Mouse (Mus musculus) liver, embryonic 11.5 days (tissue): ENCODE results near the gene Il20. TPM values are rescaled to one million over a fixed set of nuclear protein-coding genes. Genes with fewer than 3 reads are reported as not detected.

Experiments used
- ATAC-seq: fragments of 200-750 bp; cut with Nextera tagmentation; replicated peaks from 2 replicates; pipeline ENCODE4 v1.8.0; 2017; ENCODE audit warnings: moderate number of reproducible peaks, mild to moderate bottlenecking, moderate TSS enrichment, moderate library complexity; ENCODE audit not compliant: low FRiP score
- DNase-seq: peaks from one replicate; pipeline ENCODE4 v3.0.0-alpha.2; 2017; ENCODE audit warnings: low spot score
- H3K27ac ChIP-seq: fragments of 300-500 bp; sonication (generic); 2 replicates; pipeline ENCODE4 v1.5.1; 2014; ENCODE audit warnings: mild to moderate bottlenecking, low read depth, low read length, control low read depth
- H3K27me3 ChIP-seq: fragments of 300-500 bp; sonication (generic); replicated peaks from 2 replicates; pipeline ENCODE4 v1.6.1; 2014; ENCODE audit warnings: low read length, mixed read lengths; ENCODE audit not compliant: control insufficient read depth, insufficient read depth
- H3K36me3 ChIP-seq: fragments of 300-500 bp; sonication (generic); 2 replicates; pipeline ENCODE4 v1.6.1; 2014; ENCODE audit warnings: mild to moderate bottlenecking, low read length, moderate library complexity, mixed read lengths; ENCODE audit not compliant: control insufficient read depth, insufficient read depth
- H3K4me1 ChIP-seq: fragments of 300-500 bp; sonication (generic); replicated peaks from 2 replicates; pipeline ENCODE4 v1.6.1; 2014; ENCODE audit warnings: low read length, mixed read lengths; ENCODE audit not compliant: control insufficient read depth, insufficient read depth
- H3K4me2 ChIP-seq: fragments of 300-500 bp; sonication (generic); 2 replicates; pipeline ENCODE4 v1.6.1; 2014; ENCODE audit warnings: mild to moderate bottlenecking, control low read depth, moderate library complexity
- H3K4me3 ChIP-seq: fragments of 300-500 bp; sonication (generic); 2 replicates; pipeline ENCODE4 v1.5.1; 2014; ENCODE audit warnings: low read depth, low read length, control low read depth
- H3K9ac ChIP-seq: fragments of 300-500 bp; sonication (generic); 2 replicates; pipeline ENCODE4 v1.6.1; 2014; ENCODE audit warnings: low read depth, low read length, control low read depth
- H3K9me3 ChIP-seq: fragments of 300-500 bp; sonication (generic); 2 replicates; pipeline ENCODE4 v1.6.1; 2016; ENCODE audit warnings: low read length, inconsistent platforms, mixed read lengths; ENCODE audit not compliant: control insufficient read depth
- WGBS: fragments of 180-500 bp; shearing (Covaris S2); extraction: QIAGEN DNeasy Blood & Tissue Kit; methylation state at CpG from one replicate; pipeline ENCODE4 v1.1.7; 2014; 5-methylcytosine and 5-hydroxymethylcytosine counted together
- polyA plus RNA-seq: library from polyadenylated mRNA; unstranded; fragments of >200 nt; fragmentation: Nextera tagmentation; extraction: Ambion mirVana; gene quantifications from 2 replicates; pipeline ENCODE4 v1.2.1, GENCODE M21; 2014

Gene Il20
- polyA plus RNA-seq, 1 experiment from 2014 or later, result not detected

GRCm38 (mm10) chr1:130902505-130902904 lies 8.7 kb downstream of the Il20 start:
- Histone ChIP-seq H3K9ac (no peak overlapping the region), H3K9me3 (no peaks in the 10 kb centered on the region), H3K27ac (no peak overlapping the region), H3K4me2 (no peak overlapping the region), H3K4me1 (no peaks in the 10 kb centered on the region), H3K27me3 (no peaks in the 10 kb centered on the region), H3K36me3 (no peaks in the 10 kb centered on the region), H3K4me3 (no peak overlapping the region)
- ATAC-seq, result no peak
- WGBS, result 71% methylated on average over 7 of the region's 7 CpGs
- no peak for DNase-seq

GRCm38 (mm10) chr1:130894468-130894867 lies 16.8 kb downstream of the Il20 start:
- WGBS, result 58% methylated on average over 6 of the region's 6 CpGs
- no peak overlapping the region for H3K27ac ChIP-seq
- H3K36me3 ChIP-seq, result no peaks in the 10 kb centered on the region
- no peaks in the 10 kb centered on the region; the same call in 1 of the 2 replicates for H3K27me3 ChIP-seq
- no peak for ATAC-seq
- no peak overlapping the region for H3K4me2 ChIP-seq
- no peak overlapping the region for H3K4me3 ChIP-seq
- H3K9me3 ChIP-seq, result no peaks in the 10 kb centered on the region
- H3K9ac ChIP-seq, result no peak overlapping the region
- DNase-seq, result no peak
- no peaks in the 10 kb centered on the region for H3K4me1 ChIP-seq

- no peaks in the 10 kb centered on the region for H3K9me3 ChIP-seq
- DNase-seq, result no peak
Observed at GRCm38 (mm10) chr1:130893329-130894040, 17.8 kb downstream of the Il20 start.

GRCm38 (mm10) chr1:130892446-130892845 lies 18.8 kb downstream of the Il20 start:
- WGBS, result 58% methylated on average over 1 of the region's 1 CpGs
- H3K4me3 ChIP-seq, result no peak overlapping the region
- H3K4me1 ChIP-seq, result no peaks in the 10 kb centered on the region
- no peaks in the 10 kb centered on the region for H3K36me3 ChIP-seq
- H3K27ac ChIP-seq, result no peak overlapping the region
- H3K27me3 ChIP-seq, result no peaks in the 10 kb centered on the region; the same call in 1 of the 2 replicates
- H3K4me2 ChIP-seq, result no peak overlapping the region
- no peak for ATAC-seq
- no peaks in the 10 kb centered on the region for H3K9me3 ChIP-seq
- DNase-seq, result no peak
- no peak overlapping the region for H3K9ac ChIP-seq

More at GRCm38 (mm10) chr1:130893329-130894040, 17.8 kb downstream of the Il20 start:
- no peaks in the 10 kb centered on the region; the same call in 1 of the 2 replicates for H3K27me3 ChIP-seq
- ATAC-seq, result no peak
- H3K9ac ChIP-seq, result no peak overlapping the region
- no peak overlapping the region for H3K27ac ChIP-seq
- WGBS, result 77% methylated on average over 9 of the region's 9 CpGs
- no peaks in the 10 kb centered on the region for H3K36me3 ChIP-seq
- H3K4me1 ChIP-seq, result no peaks in the 10 kb centered on the region
- H3K4me2 ChIP-seq, result no peak overlapping the region
- H3K4me3 ChIP-seq, result no peak overlapping the region

- Histone ChIP-seq H3K27ac (no peak within 1 kb of the TSS), H3K9me3 (no peaks in the 10 kb centered on the region), H3K4me2 (no peak within 1 kb of the TSS), H3K4me3 (no peak within 1 kb of the TSS), H3K27me3 (0 out of 2 replicates have a peak, but pooled peaks cover 3% of the 10 kb centered on the region), H3K36me3 (no peaks in the 10 kb centered on the region), H3K9ac (no peak within 1 kb of the TSS), H3K4me1 (no peaks in the 10 kb centered on the region)
- no peak for ATAC-seq
- DNase-seq, result no peak
Observed at GRCm38 (mm10) chr1:130887354-130887753, 23.9 kb downstream of the Il20 start, which contains the start of gene Il24. TSS of gene Il24 (minus strand) at chr1:130887454.

- H3K9ac ChIP-seq, result no peak overlapping the region
- DNase-seq (no peak), ATAC-seq (no peak)
- H3K36me3 ChIP-seq, result no peaks in the 10 kb centered on the region
- no peaks in the 10 kb centered on the region for H3K4me1 ChIP-seq
- no peak overlapping the region for H3K27ac ChIP-seq
- H3K9me3 ChIP-seq, result no peaks in the 10 kb centered on the region
- no peak overlapping the region for H3K4me3 ChIP-seq
- 75% methylated on average over 4 of the region's 4 CpGs for WGBS
- H3K4me2 ChIP-seq, result no peak overlapping the region
- peaks cover 19% of the 10 kb centered on the region for H3K27me3 ChIP-seq
Observed at GRCm38 (mm10) chr1:130883146-130883545, 28.1 kb downstream of the Il20 start.

- Histone ChIP-seq H3K9ac (no peak overlapping the region), H3K4me3 (no peak overlapping the region), H3K9me3 (no peaks in the 10 kb centered on the region), H3K27me3 (peaks cover 30% of the 10 kb centered on the region), H3K4me2 (no peak overlapping the region), H3K4me1 (no peaks in the 10 kb centered on the region), H3K27ac (no peak overlapping the region), H3K36me3 (no peaks in the 10 kb centered on the region)
- 90% methylated on average over 7 of the region's 7 CpGs for WGBS
- ATAC-seq, result no peak
- no peak for DNase-seq
Observed at GRCm38 (mm10) chr1:130879927-130880326, 31.3 kb downstream of the Il20 start.

- peaks cover 28% of the 10 kb centered on the region for H3K27me3 ChIP-seq
- ATAC-seq (no peak), DNase-seq (peak; percentile 40)
- no peaks in the 10 kb centered on the region for H3K4me1 ChIP-seq
- peak overlapping the region; percentile 40 for H3K4me3 ChIP-seq
- H3K4me2 ChIP-seq, result peak overlapping the region; percentile 71
- H3K27ac ChIP-seq, result no peak overlapping the region
- H3K9me3 ChIP-seq, result no peaks in the 10 kb centered on the region
- H3K9ac ChIP-seq, result no peak overlapping the region
- H3K36me3 ChIP-seq, result no peaks in the 10 kb centered on the region
- WGBS, result 4% methylated on average over 43 of the region's 43 CpGs
Observed at GRCm38 (mm10) chr1:130877889-130878614, 33.2 kb downstream of the Il20 start.
